Mouse (Mus musculus) neural tube, embryonic 10.5 days (tissue): ENCODE results near the gene Best3.

ENCODE experiments used
- DNase-seq: peaks from one replicate; pipeline ENCODE4 v3.0.0-alpha.2; 2017; ENCODE audit warnings: low spot score; ENCODE audit errors: extremely low spot score

Gene Best3

GRCm38 (mm10) chr10:116977858-116978257, 8.3 kb upstream of the Best3 start:
- DNase-seq = no peak

GRCm38 (mm10) chr10:116978841-116979240, 7.3 kb upstream of the Best3 start:
- no peak for DNase-seq

GRCm38 (mm10) chr10:116980273-116980672, 5.8 kb upstream of the Best3 start:
- DNase-seq = no peak

- no peak for DNase-seq
Measured at GRCm38 (mm10) chr10:116980888-116981287, 5.2 kb upstream of the Best3 start.

- no peak for DNase-seq
Measured at GRCm38 (mm10) chr10:116982526-116982925, 3.6 kb upstream of the Best3 start.

DNA sequence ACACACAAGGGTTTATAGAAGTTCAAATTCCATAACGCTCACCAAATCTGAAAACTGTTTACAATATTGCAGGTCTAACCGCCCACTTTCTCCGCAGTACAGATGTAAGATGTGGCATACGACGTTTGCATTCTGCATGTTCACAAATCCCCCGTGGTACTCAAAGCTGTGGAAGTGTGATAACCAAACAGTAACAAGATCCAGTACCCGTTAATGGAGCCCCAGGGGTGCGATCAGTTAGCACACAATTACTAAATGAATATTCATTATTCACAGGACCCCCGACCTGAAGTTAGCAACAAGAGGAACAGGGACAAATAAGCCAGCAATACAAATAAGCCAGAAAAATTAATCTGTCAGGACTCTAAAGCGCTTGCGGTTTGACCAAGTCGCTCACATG, 1.3 kb upstream of the Best3 start:
- no peak for DNase-seq

DNA sequence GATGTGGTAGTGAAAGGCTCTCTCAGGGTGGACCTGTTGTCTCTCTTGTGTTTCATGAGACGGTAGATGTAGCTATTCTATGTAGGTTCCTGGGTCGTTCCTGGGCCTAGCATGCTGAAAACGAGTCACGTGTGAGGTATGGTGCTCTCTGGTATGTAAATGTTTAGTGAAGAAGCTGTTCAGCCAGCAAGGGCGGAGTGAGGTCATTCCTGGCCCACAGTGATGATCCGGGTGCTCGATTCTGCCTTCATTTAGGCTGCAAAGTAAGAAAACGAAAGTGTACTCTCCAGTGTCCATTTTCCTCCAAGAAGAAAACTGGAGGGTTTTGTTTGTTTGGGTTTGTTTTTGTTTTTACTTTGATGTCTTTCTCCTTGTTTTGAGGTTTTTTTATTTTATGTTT, 7.9 kb downstream of the Best3 start:
- no peak for DNase-seq

DNA sequence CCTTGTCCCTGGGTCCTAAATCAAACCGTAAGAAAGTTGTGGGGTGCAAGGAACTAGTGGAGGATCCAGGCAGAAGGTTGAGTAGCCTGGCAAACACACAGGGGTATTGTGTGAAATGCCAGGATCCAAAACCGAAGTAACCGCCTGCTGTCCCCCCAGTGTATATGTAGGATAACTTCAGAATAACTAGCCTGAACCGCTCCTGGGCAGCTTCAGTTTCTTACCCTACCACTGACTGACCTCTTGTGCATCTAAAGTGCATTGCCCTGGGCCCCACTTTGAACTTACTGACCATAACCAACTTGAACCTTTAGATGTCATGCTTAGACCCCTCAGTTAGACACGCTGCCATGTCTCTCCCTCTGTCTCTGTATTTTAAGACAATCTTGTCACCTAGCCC, 9.0 kb downstream of the Best3 start:
- DNase-seq = no peak

DNA sequence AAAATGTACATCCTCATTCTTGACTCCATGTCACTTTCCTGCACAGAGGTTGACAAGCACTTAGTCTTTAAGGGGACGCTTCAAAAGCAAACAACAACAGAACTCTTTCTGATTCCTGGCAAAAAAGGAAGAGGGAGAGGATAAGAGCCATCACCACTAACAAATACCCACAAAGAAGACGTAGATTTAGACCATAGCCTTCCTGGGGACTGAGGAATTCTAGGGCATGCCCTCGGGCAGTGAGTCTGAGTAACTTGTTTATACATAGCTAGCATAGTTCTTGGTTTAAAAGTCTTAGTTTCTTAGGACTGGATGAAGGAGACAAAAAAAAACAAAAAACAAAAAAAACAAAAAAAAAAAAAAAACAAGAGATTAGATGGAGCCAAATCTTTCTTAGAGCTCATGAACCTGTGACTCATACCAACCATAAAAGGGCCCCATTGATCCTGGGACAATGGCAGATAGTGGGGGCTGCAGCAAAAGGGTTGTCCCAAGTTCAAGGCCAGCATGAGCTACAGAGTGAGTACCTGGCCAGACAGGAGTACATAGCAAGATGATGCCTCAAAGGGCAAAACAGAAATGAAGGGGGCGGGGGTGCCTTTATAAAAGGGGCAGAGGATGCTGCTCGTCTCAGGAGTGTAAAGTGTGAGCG, 9.6 kb downstream of the Best3 start:
- no peak for DNase-seq

DNA sequence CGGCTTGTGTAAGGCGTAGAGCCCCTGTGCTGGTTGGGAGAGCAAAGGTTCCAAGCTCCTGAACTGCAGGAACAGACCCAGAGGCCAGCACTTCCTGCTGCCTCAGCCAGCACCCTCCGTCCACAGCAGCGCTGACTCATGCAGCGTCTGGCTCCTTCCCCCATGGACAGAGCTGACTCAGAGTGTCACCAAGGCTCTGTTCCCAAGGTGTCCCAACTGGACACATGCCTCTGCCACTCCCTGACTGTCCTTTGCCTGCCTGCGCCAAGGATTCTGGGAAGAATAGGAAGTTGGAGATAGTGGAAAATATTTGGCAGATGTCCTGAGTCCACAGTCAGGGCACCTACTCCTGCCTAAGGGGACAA, 10.1 kb downstream of the Best3 start:
- no peak for DNase-seq

GRCm38 (mm10) chr10:116998716-116999455, 12.8 kb downstream of the Best3 start:
- no peak for DNase-seq

GRCm38 (mm10) chr10:117000975-117001374, 14.9 kb downstream of the Best3 start:
- DNase-seq = no peak

GRCm38 (mm10) chr10:117004695-117005094, 18.6 kb downstream of the Best3 start:
- no peak for DNase-seq

GRCm38 (mm10) chr10:117005707-117006464, 19.8 kb downstream of the Best3 start:
- DNase-seq = no peak

DNA sequence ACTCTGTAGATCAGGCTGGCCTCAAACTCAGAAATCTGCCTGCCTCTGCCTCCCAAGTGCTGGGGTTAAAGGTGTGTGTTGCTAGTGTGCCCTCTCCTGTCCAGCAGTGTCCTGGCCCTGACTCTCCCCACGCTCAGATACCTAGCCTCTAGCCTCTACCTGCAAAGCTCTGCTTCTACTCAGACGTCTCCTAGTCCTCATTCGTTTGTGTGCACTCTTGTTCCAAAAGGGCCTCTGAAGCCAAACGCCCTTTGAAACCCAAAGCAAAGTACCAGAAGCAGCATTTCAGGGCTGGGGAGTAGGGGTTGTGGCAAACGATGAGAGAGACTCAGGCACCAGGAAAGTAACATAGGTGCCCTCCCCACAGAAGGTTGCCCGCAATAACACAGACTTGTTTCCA, 23.6 kb downstream of the Best3 start:
- no peak for DNase-seq

- DNase-seq = no peak
Measured at GRCm38 (mm10) chr10:117011047-117011446, 24.9 kb downstream of the Best3 start.

GRCm38 (mm10) chr10:117013689-117014390, 27.7 kb downstream of the Best3 start:
- peak; percentile 44 for DNase-seq

- DNase-seq = no peak
Measured at GRCm38 (mm10) chr10:117014565-117014964, 28.5 kb downstream of the Best3 start.

DNA sequence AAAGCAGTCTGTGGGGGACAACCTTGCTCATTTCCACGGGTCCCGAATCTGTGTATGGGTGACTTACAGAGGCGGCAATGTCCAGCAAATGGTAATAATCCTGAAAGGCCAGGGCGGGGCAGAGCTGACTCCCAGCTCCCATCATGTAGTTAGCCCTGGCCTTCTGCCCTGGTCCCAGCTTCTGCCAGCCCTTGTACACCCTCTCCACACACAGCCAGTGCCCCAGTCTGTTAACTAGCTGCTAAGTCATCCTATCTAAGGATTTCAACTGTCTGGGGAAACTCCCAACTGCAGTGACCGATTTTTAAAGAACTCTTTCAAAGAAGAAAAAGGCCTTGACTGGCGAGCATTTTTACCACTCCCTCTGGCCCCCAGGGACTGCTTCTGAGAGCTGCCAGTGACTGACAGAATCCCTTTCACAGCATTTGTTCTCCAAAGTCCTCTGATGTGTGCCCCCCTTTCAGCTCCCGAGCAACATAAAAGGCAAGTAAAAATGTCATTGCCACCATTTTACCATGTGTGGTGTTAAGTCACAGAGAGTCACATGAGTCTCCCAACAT, 32.2 kb downstream of the Best3 start:
- DNase-seq = no peak

GRCm38 (mm10) chr10:117021020-117021754, 35.1 kb downstream of the Best3 start:
- DNase-seq = peak; percentile 63

GRCm38 (mm10) chr10:117023693-117024092, 37.6 kb downstream of the Best3 start:
- DNase-seq = no peak
